Mouse (Mus musculus) limb, embryonic 14.5 days (tissue): ENCODE measurements around the gene Mfap5. TPM values are rescaled to one million over a fixed set of nuclear protein-coding genes. Genes with fewer than 3 reads are reported as not detected.
"Not testable (repeated sequence)": the region's sequence is repeated elsewhere in the genome, so short reads cannot be mapped to it uniquely, and the experiment has no call there.

Experiments
- ATAC-seq: fragments of 200-750 bp; cut with Nextera tagmentation; 2 replicates; pipeline ENCODE4 v1.8.0; 2017; ENCODE audit warnings: low read depth, moderate number of reproducible peaks, moderate TSS enrichment; ENCODE audit not compliant: low FRiP score
- DNase-seq: peaks from one replicate; pipeline ENCODE4 v3.0.0-alpha.2; 2015; ENCODE audit warnings: low spot score
- H3K27ac ChIP-seq: fragments of 300-500 bp; sonication (generic); replicated peaks from 2 replicates; pipeline ENCODE4 v1.5.1; 2014; ENCODE audit warnings: low read depth, mild to moderate bottlenecking, low read length, moderate library complexity, mixed read lengths
- H3K27me3 ChIP-seq: fragments of 300-500 bp; sonication (generic); 2 replicates; pipeline ENCODE4 v1.6.1; 2014; ENCODE audit warnings: low read length, mixed read lengths; ENCODE audit not compliant: control insufficient read depth, insufficient read depth
- H3K36me3 ChIP-seq: fragments of 300-500 bp; sonication (generic); 2 replicates; pipeline ENCODE4 v1.6.1; 2014; ENCODE audit warnings: mild to moderate bottlenecking, low read length, moderate library complexity, mixed read lengths; ENCODE audit not compliant: control insufficient read depth, insufficient read depth
- H3K4me1 ChIP-seq: fragments of 300-500 bp; sonication (generic); 2 replicates; pipeline ENCODE4 v1.6.1; 2014; ENCODE audit warnings: antibody characterized with exemption, low read length, mixed read lengths; ENCODE audit not compliant: control insufficient read depth, insufficient read depth
- H3K4me2 ChIP-seq: fragments of 300-500 bp; sonication (generic); replicated peaks from 2 replicates; pipeline ENCODE4 v1.6.1; 2014; ENCODE audit warnings: low read depth, mild to moderate bottlenecking, low read length, moderate library complexity; ENCODE audit not compliant: severe bottlenecking
- H3K4me3 ChIP-seq: fragments of 300-500 bp; sonication (generic); replicated peaks from 2 replicates; pipeline ENCODE4 v1.5.1; 2014; ENCODE audit warnings: low read length
- H3K9ac ChIP-seq: fragments of 300-500 bp; sonication (generic); 2 replicates; pipeline ENCODE4 v1.6.1; 2014; ENCODE audit warnings: mild to moderate bottlenecking, low read depth, low read length, moderate library complexity; ENCODE audit not compliant: severe bottlenecking
- H3K9me3 ChIP-seq: fragments of 300-500 bp; sonication (generic); 2 replicates; pipeline ENCODE4 v1.6.1; 2016; ENCODE audit warnings: low read length; ENCODE audit not compliant: control insufficient read depth
- POLR2A ChIP-seq: fragments of 200-500 bp; IDR thresholded peaks from 2 replicates; pipeline ENCODE4 v1.8.0; 2012; ENCODE audit warnings: inconsistent platforms, mild to moderate bottlenecking, moderate library complexity, borderline replicate concordance; ENCODE audit not compliant: insufficient read depth, insufficient read length; ENCODE audit errors: extremely low read depth
- WGBS: fragments of 180-500 bp; shearing (Covaris S2); extraction: QIAGEN DNeasy Blood & Tissue Kit; methylation state at CpG from one replicate; pipeline ENCODE4 v1.1.7; 2014; 5-methylcytosine and 5-hydroxymethylcytosine counted together
- polyA plus RNA-seq, 2 experiments: library from polyadenylated mRNA; depleted of rRNA in 1 of 2; stranded (reverse) in 1 of 2; unstranded in 1 of 2; fragments of >200 nt; fragmentation: Nextera tagmentation in 1 of 2; extraction: Ambion mirVana in 1 of 2; gene quantifications; 2 replicates each; pipeline versions ENCODE4 v1.2.1 to v1.2.3; 2012 to 2014

Gene Mfap5
- polyA plus RNA-seq, 2 experiments: 33.5 to 47.3 TPM

DNA sequence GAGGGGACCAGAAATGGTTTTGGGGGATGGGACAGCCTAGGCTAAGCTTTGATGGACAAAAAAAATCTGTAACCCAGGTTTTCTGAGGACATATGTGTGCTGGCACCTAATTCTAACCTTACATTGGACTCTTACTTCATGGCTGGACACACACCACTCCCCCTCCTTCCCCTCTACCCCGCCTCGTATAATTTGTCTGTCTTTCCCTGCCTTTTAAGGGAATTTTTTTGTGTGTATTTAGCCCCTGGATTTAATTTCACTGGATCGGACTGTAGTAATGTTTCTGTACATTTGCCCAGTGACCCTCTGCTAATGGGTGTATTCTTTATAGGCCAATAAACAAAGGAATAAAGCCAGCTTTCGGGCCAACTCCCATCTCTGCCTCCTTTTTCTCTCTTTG, 604 bp upstream of the Mfap5 start:
- Histone ChIP-seq H3K27ac (no peak overlapping the region), H3K4me1 (no peaks in the 10 kb centered on the region), H3K4me3 (no peak overlapping the region), H3K9ac (no peak overlapping the region), H3K4me2 (no peak overlapping the region), H3K27me3 (no peaks in the 10 kb centered on the region), H3K36me3 (no peaks in the 10 kb centered on the region), H3K9me3 (no peaks in the 10 kb centered on the region)
- DNase-seq (no peak), ATAC-seq (no peak)
- TF ChIP-seq POLR2A: no peak
- 38% methylated on average over 4 of the region's 4 CpGs for WGBS

DNA sequence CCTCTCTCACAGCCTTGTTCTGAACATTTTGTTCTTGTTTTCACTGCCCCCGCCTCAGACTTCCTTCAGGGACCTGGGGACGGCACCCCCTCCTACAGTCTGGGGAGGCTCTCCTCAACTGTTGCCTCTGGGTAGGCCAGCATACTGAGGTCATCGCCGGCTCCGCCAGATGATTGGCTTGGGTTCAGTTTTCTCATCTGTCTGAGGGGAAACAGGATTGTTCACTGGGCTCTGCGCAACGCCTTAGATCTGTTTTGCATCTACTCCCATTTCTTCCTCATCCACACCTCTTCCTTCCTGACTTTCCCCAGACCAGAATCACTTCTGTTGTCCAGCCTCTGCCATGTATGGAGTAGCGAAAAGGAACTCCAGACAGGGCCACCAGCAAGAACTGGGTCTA, 2.8 kb downstream of the Mfap5 start:
- 55% methylated on average over 8 of the region's 8 CpGs for WGBS
- no peaks in the 10 kb centered on the region for H3K36me3 ChIP-seq
- peak; percentile 26; the same call in 1 of the 2 replicates for ATAC-seq
- no peaks in the 10 kb centered on the region for H3K27me3 ChIP-seq
- no peak overlapping the region for H3K4me3 ChIP-seq
- no peak overlapping the region for H3K27ac ChIP-seq
- H3K4me1 ChIP-seq: no peaks in the 10 kb centered on the region
- no peaks in the 10 kb centered on the region for H3K9me3 ChIP-seq
- TF ChIP-seq POLR2A: no peak
- DNase-seq: peak; percentile 38
- H3K9ac ChIP-seq: no peak overlapping the region
- no peak overlapping the region for H3K4me2 ChIP-seq

DNA sequence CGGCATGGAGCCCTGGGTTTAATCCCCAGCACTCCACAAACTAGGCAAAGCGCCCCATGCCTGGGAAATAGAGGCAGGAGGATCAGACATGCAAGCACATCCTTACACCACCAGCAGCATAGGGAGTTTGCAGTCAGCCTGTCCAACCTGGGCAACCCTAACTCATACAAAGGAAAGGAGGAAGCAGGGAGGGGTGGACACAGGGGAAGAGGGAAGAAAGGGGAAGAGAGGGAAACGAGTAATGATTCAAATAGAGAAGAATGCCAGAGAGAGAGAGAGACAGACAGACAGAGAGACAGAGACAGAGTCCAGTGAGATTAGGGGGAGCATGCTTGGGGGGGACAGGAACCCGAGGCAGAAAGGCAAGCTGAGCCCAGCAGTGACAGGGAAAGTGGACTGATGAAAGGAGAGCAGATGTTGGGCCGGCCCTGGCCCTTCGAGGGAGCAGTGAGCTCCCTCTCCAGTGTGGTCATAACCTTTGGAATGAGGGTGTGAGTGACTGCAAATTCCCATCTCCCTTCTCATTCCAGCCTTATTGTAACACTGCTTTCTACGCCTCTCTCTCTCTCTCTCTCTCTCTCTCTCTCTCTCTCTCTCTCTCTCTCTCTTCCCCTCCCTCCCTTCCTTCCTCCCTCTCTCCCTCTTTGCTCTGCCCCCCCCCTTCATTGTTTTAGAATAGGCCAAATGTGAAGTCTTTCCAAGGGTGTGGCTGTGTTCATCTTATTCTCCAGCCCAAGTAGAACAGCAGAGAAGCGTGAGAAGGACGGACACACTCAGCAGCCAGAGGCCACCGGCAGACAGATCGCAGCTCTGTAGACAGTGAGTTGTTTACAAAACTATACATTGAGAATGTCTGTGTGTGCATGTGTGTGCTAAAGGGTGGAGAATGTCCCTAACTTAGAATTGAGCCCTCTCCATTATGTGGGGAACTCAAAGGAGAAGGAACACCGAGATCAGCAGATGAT, 7.6 kb downstream of the Mfap5 start:
- H3K4me3 ChIP-seq: no peak overlapping the region
- H3K4me1 ChIP-seq: no peaks in the 10 kb centered on the region
- no peak for ATAC-seq
- no peaks in the 10 kb centered on the region for H3K9me3 ChIP-seq
- 62% methylated on average over 12 of the region's 12 CpGs for WGBS
- H3K4me2 ChIP-seq: no peak overlapping the region
- TF ChIP-seq POLR2A: no peak
- H3K9ac ChIP-seq: no peak overlapping the region
- DNase-seq: no peak
- H3K27me3 ChIP-seq: no peaks in the 10 kb centered on the region
- H3K27ac ChIP-seq: 0 out of 2 replicates have a peak overlapping the region, but pooled peaks have one; percentile 5
- H3K36me3 ChIP-seq: no peaks in the 10 kb centered on the region

DNA sequence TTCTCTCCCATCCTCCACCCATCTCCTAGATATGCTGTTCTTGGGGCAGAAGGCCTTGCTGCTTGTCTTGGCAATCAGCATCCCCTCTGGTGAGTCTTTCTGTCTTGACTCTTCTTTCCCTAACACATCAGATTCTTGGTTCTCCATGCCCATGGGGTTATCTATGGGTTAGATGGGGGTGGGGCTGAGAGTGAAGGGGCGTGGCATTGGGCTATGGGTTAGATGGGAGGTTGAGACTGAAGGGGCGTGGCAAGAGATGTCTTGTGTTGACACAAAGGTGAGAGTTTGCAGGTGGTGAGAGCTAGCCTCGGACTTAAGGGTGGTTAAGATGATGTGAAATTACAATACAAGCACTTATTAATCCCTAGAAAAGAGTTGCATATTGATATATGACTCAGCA, 8.7 kb downstream of the Mfap5 start:
- Histone ChIP-seq H3K9ac (no peak overlapping the region), H3K4me1 (no peaks in the 10 kb centered on the region), H3K4me3 (no peak overlapping the region), H3K9me3 (no peaks in the 10 kb centered on the region), H3K27me3 (no peaks in the 10 kb centered on the region), H3K4me2 (no peak overlapping the region), H3K36me3 (no peaks in the 10 kb centered on the region), H3K27ac (no peak overlapping the region)
- WGBS: 75% methylated on average over 3 of the region's 3 CpGs
- no peak for TF ChIP-seq POLR2A
- ATAC-seq (no peak), DNase-seq (no peak)

DNA sequence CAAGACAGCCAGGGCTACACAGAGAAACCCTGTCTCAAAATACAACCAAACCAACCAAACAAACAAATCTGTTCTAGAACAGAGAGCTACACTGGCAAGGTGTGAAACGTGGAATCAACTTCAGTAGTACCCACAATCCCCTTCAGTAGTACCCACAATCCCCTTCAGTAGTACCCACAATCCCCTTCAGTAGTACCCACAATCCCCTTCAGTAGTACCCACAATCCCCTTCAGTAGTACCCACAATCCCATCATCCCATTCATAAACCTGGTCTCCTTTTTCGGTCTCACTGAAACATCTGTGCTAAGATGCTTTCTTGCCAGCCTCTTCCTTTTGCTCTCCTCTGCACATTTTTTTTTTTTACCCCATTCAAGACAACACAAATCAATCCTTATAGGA, 10.1 kb downstream of the Mfap5 start:
- not testable (repeated sequence) for H3K9me3 ChIP-seq, H3K9ac ChIP-seq, H3K4me1 ChIP-seq, H3K4me3 ChIP-seq, H3K27me3 ChIP-seq, ATAC-seq, H3K36me3 ChIP-seq, H3K4me2 ChIP-seq, H3K27ac ChIP-seq, DNase-seq
- WGBS: 92% methylated on average over 2 of the region's 2 CpGs

DNA sequence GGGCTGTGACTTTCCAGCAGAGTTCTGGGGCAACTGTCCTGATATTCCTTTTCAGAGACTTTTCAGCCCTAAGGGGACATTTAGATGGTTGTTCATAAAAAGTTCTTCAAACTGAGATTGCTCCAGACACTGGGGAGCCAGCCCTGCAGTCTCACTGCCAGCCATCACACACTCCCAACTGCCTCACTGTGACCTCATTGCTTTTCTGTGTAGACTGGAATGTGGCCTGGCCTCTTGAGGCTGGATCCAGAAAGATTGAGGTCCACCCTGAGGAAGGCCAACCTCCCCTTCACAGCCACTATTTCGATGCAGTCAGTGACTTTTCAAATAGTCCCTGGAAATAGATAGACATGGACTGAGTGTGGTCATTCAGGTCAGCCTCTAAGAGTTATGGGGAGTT, 12.0 kb downstream of the Mfap5 start:
- 70% methylated on average over 1 of the region's 1 CpGs for WGBS
- DNase-seq: no peak

More for the DNA sequence above, 12.0 kb downstream of the Mfap5 start:
- H3K4me1 ChIP-seq: no peaks in the 10 kb centered on the region
- no peaks in the 10 kb centered on the region for H3K9me3 ChIP-seq
- H3K36me3 ChIP-seq: no peaks in the 10 kb centered on the region
- H3K9ac ChIP-seq: no peak overlapping the region
- no peaks in the 10 kb centered on the region for H3K27me3 ChIP-seq
- no peak for ATAC-seq
- no peak overlapping the region for H3K4me3 ChIP-seq
- no peak overlapping the region for H3K27ac ChIP-seq
- H3K4me2 ChIP-seq: no peak overlapping the region
- TF ChIP-seq POLR2A: no peak
